Mouse (Mus musculus) T-cell, adult 2 months (primary cell): ENCODE measurements around the gene Gm9125.
"Not testable (repeated sequence)": the region's sequence is repeated elsewhere in the genome, so short reads cannot be mapped to it uniquely, and the experiment has no call there.

Source experiments
- DNase-seq: peaks from one replicate; pipeline ENCODE4 v3.0.0; 2022; ENCODE audit warnings: low spot score

Gene Gm9125

DNA sequence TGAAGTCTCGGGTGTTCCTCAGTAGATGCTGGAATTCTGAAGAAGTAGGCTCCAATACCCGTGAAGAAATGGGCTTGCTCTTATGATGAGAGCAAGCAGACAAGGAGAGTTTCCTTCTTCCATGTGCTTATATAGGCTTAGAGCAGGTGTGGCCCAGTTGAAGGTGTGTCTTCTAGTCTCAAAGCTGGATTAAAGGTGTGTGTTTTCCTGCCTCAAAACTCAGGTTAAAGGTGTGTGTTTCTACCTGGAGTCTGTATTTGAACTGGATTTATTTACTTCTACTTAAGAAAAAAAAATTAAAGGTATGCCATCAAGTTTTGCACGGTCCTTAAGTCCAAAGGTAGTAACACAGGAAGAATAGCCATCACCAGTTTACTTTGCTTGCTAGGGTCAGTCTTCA is at the start of gene Gm9125:
Gene Gm9125 (minus strand): TSS at position 101 of the 400 bp plus-strand sequence.
- DNase-seq, result not testable (repeated sequence)

DNA sequence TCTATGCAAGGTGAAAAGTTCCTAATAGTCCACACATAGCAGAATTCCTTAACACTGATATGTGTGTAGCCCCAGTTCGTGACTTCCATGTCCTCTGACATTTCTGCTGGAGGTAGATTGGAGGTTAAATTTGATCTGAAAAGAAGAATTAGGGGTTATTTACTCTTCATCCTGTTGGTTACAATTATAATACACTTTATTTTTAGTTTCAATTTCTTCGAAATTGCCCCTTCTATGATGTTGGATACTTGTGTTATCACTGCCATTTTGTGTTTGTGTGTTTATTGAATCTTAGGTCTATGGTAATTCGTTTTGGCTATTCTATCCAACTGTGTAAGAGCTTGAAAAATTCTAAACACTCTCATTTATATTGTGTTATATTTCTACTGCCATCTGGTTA is 17.9 kb upstream of the Gm9125 start, which contains the start of gene Gm10697:
Gene Gm10697 (minus strand): TSS at position 101 of the 400 bp plus-strand sequence.
- not testable (repeated sequence) for DNase-seq

DNA sequence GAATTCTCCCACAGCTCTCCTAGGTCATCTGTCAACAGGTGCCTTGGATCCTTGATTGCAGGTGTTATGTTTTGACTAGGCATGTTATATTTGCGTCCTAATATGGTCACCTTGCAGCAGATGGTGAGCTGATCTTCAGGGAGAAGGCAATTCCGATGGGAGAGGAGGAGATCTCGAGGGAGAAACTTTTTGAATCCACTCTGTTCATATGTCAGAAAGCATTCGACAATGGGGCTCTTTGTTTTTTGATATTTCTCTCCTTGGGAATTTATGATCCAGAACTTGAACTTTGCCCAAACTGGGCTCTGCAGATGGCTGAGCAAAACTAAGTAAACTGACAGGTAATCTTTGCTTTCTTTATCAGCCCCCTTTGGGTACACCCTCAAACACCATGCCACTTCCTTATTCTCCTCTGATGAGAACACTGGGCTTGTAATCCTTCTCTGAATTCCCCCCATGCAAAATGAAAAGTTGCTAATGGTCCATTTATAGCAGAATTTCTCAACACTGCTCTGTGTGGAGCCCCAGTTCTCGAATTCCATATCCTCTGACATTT is 5.0 kb downstream of the Gm9125 start:
- DNase-seq, result not testable (repeated sequence)

DNA sequence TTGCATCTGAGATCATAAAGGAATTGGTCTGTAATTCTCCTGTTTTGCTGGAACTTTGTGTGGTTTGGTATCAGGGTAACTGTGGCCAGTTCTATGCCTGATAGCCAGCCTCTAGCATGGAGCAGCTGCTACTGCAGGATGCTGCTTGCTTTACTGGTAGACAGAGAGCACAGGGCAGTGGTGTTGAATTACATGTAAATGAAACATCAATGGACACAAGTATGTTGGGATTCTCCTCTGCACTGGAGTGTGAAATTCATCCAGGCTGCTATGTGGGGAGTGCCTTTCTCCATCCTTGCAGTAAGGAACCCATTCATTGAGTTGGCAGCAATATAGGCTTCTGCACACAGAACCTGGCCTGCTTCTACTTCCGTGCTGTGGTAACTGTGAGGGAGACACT is 16.4 kb downstream of the Gm9125 start:
- DNase-seq, result not testable (repeated sequence)

DNA sequence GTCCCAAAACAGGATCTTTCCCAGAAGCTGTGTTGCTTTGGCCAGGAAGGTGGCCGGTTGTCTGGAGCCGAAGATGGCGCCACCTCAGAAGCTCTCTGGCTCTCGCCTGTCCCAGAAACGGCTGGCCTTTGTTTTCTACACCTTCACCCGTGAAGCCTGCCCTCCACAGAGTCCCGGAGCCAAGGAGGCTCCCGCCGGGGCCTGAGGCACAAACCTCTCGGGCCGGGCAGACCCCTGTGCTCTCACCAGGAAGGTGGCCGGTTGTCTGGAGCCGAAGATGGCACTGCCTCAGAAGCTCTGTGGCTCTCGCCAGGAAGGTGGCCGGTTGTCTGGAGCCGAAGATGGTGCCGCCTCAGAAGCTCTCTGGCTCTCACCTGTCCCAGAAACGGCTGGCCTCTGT is 20.3 kb downstream of the Gm9125 start:
- not testable (repeated sequence) for DNase-seq
